Mouse (Mus musculus): ENCODE data around the gene Canx.
A peak's percentile ranks its signal among the peaks of the same experiment; 100 is the strongest.

GRCm38 (mm10) chr11:50364548-50364947 is 39.1 kb upstream of the Canx start:
- TF ChIP-seq CTCF (IDR thresholded peaks at IDR 0.05; ENCODE audit: low read depth) (peak; percentile 96), EP300 (IDR thresholded peaks at IDR 0.05; ENCODE audit: low read depth) (no peak)

Measured in liver, postnatal 0 days (tissue).